In genomic region chr4:136135874-136136728, GRCm38 (mm10) we compare ENCODE assay signal across 8 mouse cellular contexts. TPM values are rescaled to one million over a fixed set of nuclear protein-coding genes. Genes with fewer than 3 reads are reported as not detected.
DNase-seq lines count a peak whose midpoint lies in the region; ATAC-seq and TF ChIP-seq lines count a peak whose summit lies in the region.

No protein-coding gene starts in this region.

- H3K4me1 ChIP-seq in E14TG2a.4 (replicated peaks; ENCODE audit: low read depth, low read length): peaks cover 41% of the 10 kb centered on the region
- H3K4me1 ChIP-seq in limb, embryonic 10.5 days: peaks cover 77% of the 10 kb centered on the region
- H3K4me1 ChIP-seq in neural tube, embryonic 11.5 days (ENCODE audit: control insufficient read depth, insufficient read depth, low read length): peaks cover 46% of the 10 kb centered on the region

- peaks cover 89% of the 10 kb centered on the region for H3K27me3 ChIP-seq in E14TG2a.4 (ENCODE audit: insufficient read depth, low read length)
- no peaks in the 10 kb centered on the region for H3K27me3 ChIP-seq in limb, embryonic 10.5 days (ENCODE audit: low read depth, poor library complexity, severe bottlenecking)
- no peaks in the 10 kb centered on the region for H3K27me3 ChIP-seq in neural tube, embryonic 11.5 days (ENCODE audit: control insufficient read depth, insufficient read depth, low read length)

- intact Hi-C loops in heart, postnatal 14 days (cut with DNase I): no loop called here

- 0 out of 2 replicates have a peak overlapping the region, but pooled peaks have one; percentile 74 for H3K4me3 ChIP-seq in E14TG2a.4 (replicated peaks; ENCODE audit: low read length)
- peak overlapping the region; percentile 56 for H3K4me3 ChIP-seq in limb, embryonic 10.5 days
- peak overlapping the region; percentile 29; the same call in 1 of the 2 replicates for H3K4me3 ChIP-seq in neural tube, embryonic 11.5 days (ENCODE audit: low read depth, low read length)

- no peak for TF ChIP-seq CTCF in E14TG2a.4 (conservative IDR thresholded peaks at IDR 0.05; ENCODE audit: low read length)

- H3K9me3 ChIP-seq in E14TG2a.4 (ENCODE audit: low read length): no peaks in the 10 kb centered on the region
- H3K9me3 ChIP-seq in limb, embryonic 10.5 days (replicated peaks): no peaks in the 10 kb centered on the region
- H3K9me3 ChIP-seq in neural tube, embryonic 11.5 days (ENCODE audit: control insufficient read depth, low read length): no peaks in the 10 kb centered on the region

- peak overlapping the region; percentile 58 for H3K4me2 ChIP-seq in neural tube, embryonic 11.5 days (ENCODE audit: low read depth)

- DNase-seq in embryo, embryonic 10.5 days (ENCODE audit: low spot score): peak; percentile 74
- peak; percentile 38 for DNase-seq in heart, postnatal 14 days
- DNase-seq in limb, embryonic 10.5 days (ENCODE audit: low spot score): peak; percentile 61
- DNase-seq in neural tube, embryonic 11.5 days (ENCODE audit: low spot score): peak; percentile 53
- no peak for DNase-seq in spleen, postnatal 10 days (ENCODE audit: low spot score in 2 of 2)
- no peak for DNase-seq in right cerebral cortex, adult 2 months (ENCODE audit: low spot score in 2 of 2)
- DNase-seq in ovary, postnatal 10 days (ENCODE audit: low spot score): no peak

- no peaks in the 10 kb centered on the region for H3K36me3 ChIP-seq in E14TG2a.4 (ENCODE audit: insufficient read depth, low read length)
- H3K36me3 ChIP-seq in limb, embryonic 10.5 days: no peaks in the 10 kb centered on the region
- H3K36me3 ChIP-seq in neural tube, embryonic 11.5 days (ENCODE audit: control insufficient read depth, insufficient read depth, low read length): no peaks in the 10 kb centered on the region

- peak; percentile 29 for ATAC-seq in neural tube, embryonic 11.5 days (ENCODE audit: insufficient read depth, low FRiP score, low TSS enrichment)

- WGBS in limb, embryonic 10.5 days: 27% methylated on average over 9 of the region's 9 CpGs
- 25% methylated on average over 9 of the region's 9 CpGs for WGBS in neural tube, embryonic 11.5 days

- H3K9ac ChIP-seq in neural tube, embryonic 11.5 days (ENCODE audit: low read length): peak overlapping the region; percentile 77

- peak overlapping the region; percentile 99 for H3K27ac ChIP-seq in limb, embryonic 10.5 days
- peak overlapping the region; percentile 94 for H3K27ac ChIP-seq in neural tube, embryonic 11.5 days (ENCODE audit: low read depth, low read length)

RNA-seq across cellular contexts. Expression of gene Id3, which starts 7.2 kb away (rescaled TPM):
- 10 to 100 TPM; 85.4 to 93.7 TPM for total RNA-seq in heart, postnatal 14 days (2021)
- polyA plus RNA-seq in limb, embryonic 10.5 days (2016; fragmentation: Nextera tagmentation; extraction: Ambion mirVana): 375 and 475 TPM in 2 replicates
- polyA plus RNA-seq in neural tube, embryonic 11.5 days (2014; fragmentation: Nextera tagmentation; extraction: Ambion mirVana): 440 and 470 TPM in 2 replicates

RNA-seq across cellular contexts. Expression of gene E2f2, which starts 36.1 kb away (rescaled TPM):
- 10 to 100 TPM in 1 of 2 experiments, 1 to 10 TPM in 1; 9.4 to 10.4 TPM for total RNA-seq in heart, postnatal 14 days (2021)
- polyA plus RNA-seq in limb, embryonic 10.5 days (2016; fragmentation: Nextera tagmentation; extraction: Ambion mirVana): 6.4 and 7.3 TPM in 2 replicates
- 7.2 and 7.6 TPM in 2 replicates for polyA plus RNA-seq in neural tube, embryonic 11.5 days (2014; fragmentation: Nextera tagmentation; extraction: Ambion mirVana)

Comparison
In these comparisons a context has a peak if more than half of its experiments do, and no peak if none do; other contexts are left out.
1. DNase-seq: peak in embryo, embryonic 10.5 days (single experiment), heart, postnatal 14 days (2 of 2), limb, embryonic 10.5 days (single experiment) and neural tube, embryonic 11.5 days (single experiment); none in spleen, postnatal 10 days (0 of 2), right cerebral cortex, adult 2 months (0 of 2) and ovary, postnatal 10 days (single experiment).
2. Peak in every context shown above with its lines, with median percentiles within 50 percentile points of each other: H3K4me3 ChIP-seq.